Mouse (Mus musculus) stomach, postnatal 0 days (tissue): ENCODE measurements around the gene Disp1. TPM values are rescaled to one million over a fixed set of nuclear protein-coding genes. Genes with fewer than 3 reads are reported as not detected.
A peak's percentile ranks its signal among the peaks of the same experiment; 100 is the strongest.

ENCODE experiments used
- ATAC-seq: fragments of 200-750 bp; cut with Nextera tagmentation; 2 replicates; pipeline ENCODE4 v1.8.0; 2017; ENCODE audit not compliant: low FRiP score, low TSS enrichment
- DNase-seq: peaks from one replicate; pipeline ENCODE4 v3.0.0-alpha.2; 2016; ENCODE audit warnings: low spot score
- H3K27ac ChIP-seq: fragments of 300-500 bp; sonication (generic); replicated peaks from 2 replicates; pipeline ENCODE4 v1.5.1; 2014; ENCODE audit warnings: mild to moderate bottlenecking, control low read depth
- H3K27me3 ChIP-seq: fragments of 300-500 bp; sonication (generic); 2 replicates; pipeline ENCODE4 v1.6.1; 2014; ENCODE audit warnings: low read length; ENCODE audit not compliant: control insufficient read depth, insufficient read depth
- H3K36me3 ChIP-seq: fragments of 300-500 bp; sonication (generic); 2 replicates; pipeline ENCODE4 v1.6.1; 2014; ENCODE audit warnings: low read length, mixed read lengths; ENCODE audit not compliant: control insufficient read depth, insufficient read depth
- H3K4me1 ChIP-seq: fragments of 300-500 bp; sonication (generic); replicated peaks from 2 replicates; pipeline ENCODE4 v1.6.1; 2014; ENCODE audit warnings: antibody characterized with exemption; ENCODE audit not compliant: control insufficient read depth, insufficient read depth
- H3K4me2 ChIP-seq: fragments of 300-500 bp; sonication (generic); replicated peaks from 2 replicates; pipeline ENCODE4 v1.6.1; 2014; ENCODE audit warnings: low read depth, mild to moderate bottlenecking, control low read depth, moderate library complexity
- H3K4me3 ChIP-seq: fragments of 300-500 bp; sonication (generic); 2 replicates; pipeline ENCODE4 v1.5.1; 2014; ENCODE audit warnings: low read depth, low read length, control low read depth
- H3K9ac ChIP-seq: fragments of 300-500 bp; sonication (generic); 2 replicates; pipeline ENCODE4 v1.6.1; 2014; ENCODE audit warnings: mild to moderate bottlenecking, low read length, control low read depth, mixed read lengths
- H3K9me3 ChIP-seq: fragments of 300-500 bp; sonication (generic); 2 replicates; pipeline ENCODE4 v1.6.1; 2016; ENCODE audit warnings: low read length; ENCODE audit not compliant: control insufficient read depth
- CTCF ChIP-seq: IDR thresholded peaks from 2 replicates; pipeline ENCODE4 v1.5.1; 2016; ENCODE audit warnings: antibody characterized with exemption, low read depth, mild to moderate bottlenecking, moderate library complexity
- EP300 ChIP-seq: optimal IDR thresholded peaks from 2 replicates; pipeline ENCODE3; 2016; ENCODE audit warnings: antibody characterized with exemption
- WGBS: fragments of 180-500 bp; shearing (Covaris S2); extraction: QIAGEN DNeasy Blood & Tissue Kit; methylation state at CpG from one replicate; pipeline ENCODE4 v1.1.7; 2014; 5-methylcytosine and 5-hydroxymethylcytosine counted together
- polyA plus RNA-seq: library from polyadenylated mRNA; unstranded; fragments of >200 nt; fragmentation: Nextera tagmentation; extraction: Ambion mirVana; gene quantifications from 2 replicates; pipeline ENCODE4 v1.2.1, GENCODE M21; 2015

The Disp1 gene
- polyA plus RNA-seq, 1 experiment from 2014 or later = 5.9 TPM

GRCm38 (mm10) chr1:183104696-183105095, 116.6 kb downstream of the Disp1 start:
- Histone ChIP-seq H3K4me2 (no peak overlapping the region), H3K4me3 (no peak overlapping the region), H3K27me3 (no peaks in the 10 kb centered on the region), H3K27ac (no peak overlapping the region), H3K9me3 (no peaks in the 10 kb centered on the region), H3K9ac (no peak overlapping the region), H3K36me3 (no peaks in the 10 kb centered on the region), H3K4me1 (no peaks in the 10 kb centered on the region)
- DNase-seq (no peak), ATAC-seq (no peak)
- WGBS = 92% methylated on average over 5 of the region's 5 CpGs
- TF ChIP-seq CTCF (no peak), EP300 (no peak)

GRCm38 (mm10) chr1:183102775-183103174, 118.5 kb downstream of the Disp1 start:
- Histone ChIP-seq H3K27me3 (no peaks in the 10 kb centered on the region), H3K9me3 (no peaks in the 10 kb centered on the region), H3K27ac (no peak overlapping the region), H3K4me1 (no peaks in the 10 kb centered on the region), H3K4me3 (no peak overlapping the region), H3K36me3 (peaks cover 2% of the 10 kb centered on the region; the same call in 1 of the 2 replicates), H3K4me2 (no peak overlapping the region), H3K9ac (no peak overlapping the region)
- WGBS = 77% methylated on average over 3 of the region's 3 CpGs
- TF ChIP-seq CTCF = no peak
- no peak for TF ChIP-seq EP300
- DNase-seq = no peak
- no peak for ATAC-seq

- no peak for TF ChIP-seq CTCF
- Histone ChIP-seq H3K36me3 (peaks cover 2% of the 10 kb centered on the region; the same call in 1 of the 2 replicates), H3K9ac (no peak overlapping the region), H3K27me3 (no peaks in the 10 kb centered on the region), H3K4me3 (no peak overlapping the region), H3K4me2 (no peak overlapping the region), H3K27ac (no peak overlapping the region), H3K9me3 (no peaks in the 10 kb centered on the region), H3K4me1 (no peaks in the 10 kb centered on the region)
- 84% methylated on average over 8 of the region's 8 CpGs for WGBS
- no peak for ATAC-seq
- no peak for DNase-seq
These were observed 119.2 kb downstream of the Disp1 start for GRCm38 (mm10) chr1:183102153-183102552.

DNA sequence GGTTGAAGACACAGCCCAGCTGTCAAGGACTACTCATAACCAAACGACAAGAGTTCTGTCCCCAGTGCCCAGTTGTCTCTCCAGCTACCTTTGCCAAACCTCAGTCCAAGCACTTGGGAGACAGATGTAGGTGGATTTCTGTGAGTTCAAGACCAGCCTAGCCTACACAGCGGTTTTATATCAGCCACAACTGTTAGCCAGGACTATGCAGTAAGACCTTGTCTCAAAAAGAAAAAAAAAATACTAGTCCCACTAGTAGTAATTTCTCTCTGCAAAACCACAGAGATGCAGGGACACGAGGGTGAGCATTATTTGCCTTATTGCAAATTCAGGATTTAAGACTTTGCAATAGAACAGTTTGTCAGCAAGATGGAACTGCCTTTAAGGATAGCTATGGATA, 120.0 kb downstream of the Disp1 start:
- Histone ChIP-seq H3K9me3 (no peaks in the 10 kb centered on the region), H3K36me3 (peaks cover 2% of the 10 kb centered on the region; the same call in 1 of the 2 replicates), H3K27me3 (no peaks in the 10 kb centered on the region), H3K4me1 (no peaks in the 10 kb centered on the region), H3K27ac (no peak overlapping the region), H3K9ac (no peak overlapping the region), H3K4me3 (no peak overlapping the region), H3K4me2 (no peak overlapping the region)
- WGBS = 75% methylated on average over 3 of the region's 3 CpGs
- TF ChIP-seq EP300 = no peak
- TF ChIP-seq CTCF = no peak
- ATAC-seq (no peak), DNase-seq (no peak)

- no peak overlapping the region for H3K9ac ChIP-seq
- no peaks in the 10 kb centered on the region for H3K27me3 ChIP-seq
- no peak overlapping the region for H3K4me2 ChIP-seq
- DNase-seq (no peak), ATAC-seq (peak; percentile 74)
- TF ChIP-seq CTCF = no peak
- no peak for TF ChIP-seq EP300
- H3K4me1 ChIP-seq = no peaks in the 10 kb centered on the region
- no peak overlapping the region for H3K4me3 ChIP-seq
- peaks cover 2% of the 10 kb centered on the region; the same call in 1 of the 2 replicates for H3K36me3 ChIP-seq
- 78% methylated on average over 5 of the region's 5 CpGs for WGBS
- H3K27ac ChIP-seq = no peak overlapping the region
- H3K9me3 ChIP-seq = no peaks in the 10 kb centered on the region
These were observed 121.1 kb downstream of the Disp1 start for GRCm38 (mm10) chr1:183100245-183100644.

DNA sequence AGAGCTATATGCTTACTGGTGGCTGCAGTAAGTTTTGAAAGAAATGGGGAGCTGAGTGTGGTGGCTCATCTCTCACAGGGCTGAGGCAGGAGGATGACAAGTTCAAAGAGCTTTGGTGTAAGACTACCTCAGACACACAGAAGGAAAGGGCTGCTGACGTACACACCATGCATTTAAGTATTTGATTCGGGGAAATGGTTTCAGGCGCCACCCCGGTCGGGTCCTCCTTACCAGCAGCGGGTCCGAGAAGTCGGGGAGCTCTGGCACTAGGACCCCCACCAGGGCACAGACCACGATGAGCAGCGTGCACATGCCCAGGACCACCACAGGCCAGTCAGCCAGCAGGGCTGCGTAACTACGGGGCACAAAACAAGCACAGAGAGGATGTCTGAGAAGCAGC, 121.6 kb downstream of the Disp1 start:
- TF ChIP-seq EP300 (no peak), CTCF (no peak)
- Histone ChIP-seq H3K4me2 (no peak overlapping the region), H3K4me1 (no peaks in the 10 kb centered on the region), H3K27me3 (no peaks in the 10 kb centered on the region), H3K9me3 (no peaks in the 10 kb centered on the region), H3K9ac (no peak overlapping the region), H3K27ac (no peak overlapping the region), H3K36me3 (peaks cover 2% of the 10 kb centered on the region; the same call in 1 of the 2 replicates), H3K4me3 (no peak overlapping the region)
- ATAC-seq (no peak), DNase-seq (no peak)
- 94% methylated on average over 12 of the region's 12 CpGs for WGBS
